Mouse (Mus musculus): ENCODE data around the gene Ccp110.

- no peak for TF ChIP-seq CTCF (IDR thresholded peaks at IDR 0.05; ENCODE audit: extremely low read depth, insufficient read length, insufficient replicate concordance, low read depth, low read length)
- no peak for TF ChIP-seq POLR2A (IDR thresholded peaks at IDR 0.05; ENCODE audit: low read depth, low read length)
Measured at GRCm38 (mm10) chr7:118714873-118715272, 2.5 kb downstream of the Ccp110 start.

Measured in small intestine, adult 2 months (tissue).